Mouse (Mus musculus) adrenal gland, postnatal 4 days (tissue): Measurements from ENCODE around the gene Ifna16. TPM values are rescaled to one million over a fixed set of nuclear protein-coding genes. Genes with fewer than 3 reads are reported as not detected.

Source experiments
- DNase-seq, 2 experiments: peaks; one replicate each; pipeline ENCODE4 v3.0.0; 2021 to 2022; ENCODE audit warnings: low spot score in 2 of 2, mixed read lengths in 2 of 2
- total RNA-seq, 2 experiments: library from RNA; stranded (reverse); gene quantifications; 2 replicates each; pipeline ENCODE4 v1.2.3; 2021

The Ifna16 gene
- total RNA-seq, 2 experiments from 2014 or later, result not detected

- no peak for DNase-seq
Observed at GRCm38 (mm10) chr4:88644359-88644758, 32.4 kb downstream of the Ifna16 start, which contains the start of gene Ifna13. Ifna13 (minus strand) TSS chr4:88644459.

GRCm38 (mm10) chr4:88642526-88642925, 34.2 kb downstream of the Ifna16 start:
- DNase-seq, result no peak

- DNase-seq, result peak; percentile 81 to 96
Observed at GRCm38 (mm10) chr4:88641077-88641831, 35.5 kb downstream of the Ifna16 start.

- DNase-seq, result no peak
Observed at GRCm38 (mm10) chr4:88640704-88641076, 36.0 kb downstream of the Ifna16 start.

GRCm38 (mm10) chr4:88634311-88634710, 42.4 kb downstream of the Ifna16 start, which contains the start of gene C87499:
C87499 (minus strand) TSS chr4:88634411.
- no peak for DNase-seq

Other genes with a start within 250 kb of the Ifna16 start
- gene Hacd4, start 238.0 kb downstream of the Ifna16 start, total RNA-seq, result 1 to 10 TPM; 6.5 to 8.4 TPM
- gene Ifnb1, start 154.2 kb downstream of the Ifna16 start, total RNA-seq, result not detected
- gene Ifna15, start 118.7 kb downstream of the Ifna16 start, total RNA-seq, result not detected
- gene Ifna14, start 105.1 kb downstream of the Ifna16 start, total RNA-seq, result not detected
- gene Ifna9, start 84.5 kb downstream of the Ifna16 start, total RNA-seq, result not detected
- not detected for gene Ifna12, start 73.5 kb downstream of the Ifna16 start, total RNA-seq
- gene C87499, start 42.5 kb downstream of the Ifna16 start, total RNA-seq, result not detected
- gene Ifna13, start 32.5 kb downstream of the Ifna16 start, total RNA-seq, result not detected
- gene Ifna2, start 7.0 kb upstream of the Ifna16 start, total RNA-seq, result not detected
- not detected for gene Ifnab, start 14.4 kb upstream of the Ifna16 start, total RNA-seq
- gene Gm26566, start 44.9 kb upstream of the Ifna16 start, total RNA-seq, result under 1 TPM; 0.31 to 0.48 TPM
- 10 to 100 TPM; 85.2 to 88.5 TPM for gene Klhl9, start 45.5 kb upstream of the Ifna16 start, total RNA-seq
- not detected for gene Gm13271, start 77.9 kb upstream of the Ifna16 start, total RNA-seq
- gene Gm13283, start 83.2 kb upstream of the Ifna16 start, total RNA-seq, result not detected
- not detected for gene Gm13290, start 96.9 kb upstream of the Ifna16 start, total RNA-seq
- gene Gm13289, start 100.0 kb upstream of the Ifna16 start, total RNA-seq, result not detected
- gene Gm13272, start 102.9 kb upstream of the Ifna16 start, total RNA-seq, result not detected
- not detected for gene Ifnz, start 105.2 kb upstream of the Ifna16 start, total RNA-seq
- not detected for gene Gm13276, start 108.8 kb upstream of the Ifna16 start, total RNA-seq
- not detected for gene Gm13277, start 111.7 kb upstream of the Ifna16 start, total RNA-seq
- gene Gm13278, start 114.6 kb upstream of the Ifna16 start, total RNA-seq, result not detected
- not detected for gene Gm13275, start 117.6 kb upstream of the Ifna16 start, total RNA-seq
- not detected for gene Gm13279, start 120.5 kb upstream of the Ifna16 start, total RNA-seq
- gene Gm13285, start 122.7 kb upstream of the Ifna16 start, total RNA-seq, result under 1 TPM in 1 of 2 experiments, not detected in 1; 0.50 TPM
- gene Gm13287, start 126.3 kb upstream of the Ifna16 start, total RNA-seq, result not detected
- gene Gm13288, start 128.6 kb upstream of the Ifna16 start, total RNA-seq, result not detected
- not detected for gene Ifna7, start 139.3 kb upstream of the Ifna16 start, total RNA-seq
- not detected for gene Ifna11, start 143.0 kb upstream of the Ifna16 start, total RNA-seq
- gene Ifna6, start 150.5 kb upstream of the Ifna16 start, total RNA-seq, result not detected
- not detected for gene Ifna5, start 158.6 kb upstream of the Ifna16 start, total RNA-seq
- not detected for gene Ifna4, start 164.9 kb upstream of the Ifna16 start, total RNA-seq
- gene Ifna1, start 173.2 kb upstream of the Ifna16 start, total RNA-seq, result not detected
- not detected for gene Ifne, start 203.3 kb upstream of the Ifna16 start, total RNA-seq